Mouse (Mus musculus): ENCODE measurements at regions not wholly inside any gene's neighbourhood (a gene's known extent, or its start where the extent isn't known, plus 50 kb on each side); places are given as distances from the start of the nearest gene placed in this dataset.

DNA sequence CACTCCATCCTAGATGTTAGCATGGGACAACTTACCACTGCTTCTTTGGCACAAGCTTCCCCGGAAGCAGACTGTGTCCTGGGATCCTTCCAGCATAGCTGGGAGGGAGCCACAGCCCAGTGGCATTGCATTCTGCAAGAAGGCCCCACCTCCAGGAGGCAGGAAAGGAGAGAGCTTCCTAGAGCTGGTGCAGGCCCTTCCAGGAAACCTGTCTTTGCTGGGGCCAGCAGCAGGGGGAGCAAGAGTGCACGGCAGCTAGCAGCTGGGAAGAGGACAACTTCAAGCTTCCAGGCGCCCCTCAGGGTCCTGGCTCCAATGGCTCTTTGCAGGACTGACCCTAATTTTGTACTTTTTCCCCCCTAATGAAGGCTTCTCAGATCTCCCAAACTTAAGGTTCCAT lies 115.4 kb upstream of the Sorcs3 start:
- DNase-seq (ENCODE audit: low spot score), result peak; percentile 9

DNA sequence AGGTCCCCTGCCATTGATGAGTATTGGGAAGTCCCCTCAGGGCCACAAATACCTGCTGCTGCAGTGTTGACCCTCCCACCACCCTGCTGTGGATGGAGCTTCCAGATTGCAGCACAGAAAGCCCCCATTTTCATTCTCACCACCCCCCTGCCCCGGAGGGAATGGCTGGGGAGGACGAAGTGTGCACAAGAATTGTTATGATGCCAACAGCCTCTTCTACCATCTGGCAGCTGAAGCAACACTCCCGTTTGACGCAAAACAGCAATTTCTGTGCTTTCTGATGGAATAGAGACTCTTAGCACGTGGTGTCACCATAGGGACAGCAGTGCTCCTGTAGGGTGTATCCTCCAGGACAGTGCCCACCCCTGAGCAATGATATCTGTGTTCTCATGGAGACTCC lies 108.5 kb upstream of the Sorcs3 start:
- no peak for DNase-seq (ENCODE audit: low spot score)

DNA sequence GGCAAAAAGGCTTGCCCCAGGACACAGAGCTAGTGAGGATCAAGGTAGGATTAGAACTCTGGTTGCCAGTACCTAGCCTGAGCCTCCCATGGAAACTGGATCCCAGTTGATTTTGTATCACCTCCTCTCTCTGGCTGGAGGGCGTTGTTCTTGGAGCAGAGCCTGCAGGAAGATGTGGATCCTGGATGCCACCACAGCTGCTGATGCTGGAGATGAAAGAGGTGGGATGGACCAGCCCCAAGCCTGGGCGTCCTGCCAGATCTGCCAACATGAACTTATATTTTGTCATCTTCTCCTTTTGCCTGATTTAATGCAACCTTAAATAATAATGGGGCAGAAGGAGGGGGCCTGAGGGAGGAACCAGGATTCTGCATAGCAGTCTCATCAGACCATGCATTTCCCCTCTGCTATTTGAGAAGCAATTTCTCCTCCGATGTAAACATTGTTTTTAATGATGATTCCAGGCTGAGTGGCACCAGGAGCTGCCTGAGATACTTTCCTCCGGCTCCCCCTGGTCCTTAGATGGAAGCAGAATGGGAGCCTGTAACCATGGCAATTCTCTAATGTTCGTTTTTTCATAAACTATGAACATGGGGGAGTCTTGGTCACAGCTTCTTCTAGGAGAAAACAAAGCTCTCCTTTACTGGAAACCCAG lies 107.8 kb upstream of the Sorcs3 start:
- no peak for DNase-seq (ENCODE audit: low spot score)

DNA sequence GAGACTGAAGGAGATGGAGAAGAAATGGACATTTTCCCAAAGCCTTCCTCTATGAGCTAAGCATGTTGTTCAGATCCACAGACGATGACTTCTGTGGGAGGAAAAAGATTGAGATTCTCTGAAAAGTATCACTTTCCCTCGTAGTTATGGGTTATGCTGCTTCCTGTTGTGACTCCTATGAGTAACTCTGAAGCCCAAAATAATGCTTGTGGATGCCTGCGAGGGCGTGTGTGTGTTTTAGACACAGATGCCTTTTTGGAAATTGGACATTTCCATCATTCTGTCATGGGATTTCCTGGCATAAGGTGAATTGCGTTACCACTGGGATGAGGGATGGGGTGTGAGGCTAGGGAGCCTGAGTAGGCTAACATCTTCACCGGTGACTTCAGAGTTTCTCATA lies 104.8 kb upstream of the Sorcs3 start:
- DNase-seq (ENCODE audit: low spot score), result no peak

DNA sequence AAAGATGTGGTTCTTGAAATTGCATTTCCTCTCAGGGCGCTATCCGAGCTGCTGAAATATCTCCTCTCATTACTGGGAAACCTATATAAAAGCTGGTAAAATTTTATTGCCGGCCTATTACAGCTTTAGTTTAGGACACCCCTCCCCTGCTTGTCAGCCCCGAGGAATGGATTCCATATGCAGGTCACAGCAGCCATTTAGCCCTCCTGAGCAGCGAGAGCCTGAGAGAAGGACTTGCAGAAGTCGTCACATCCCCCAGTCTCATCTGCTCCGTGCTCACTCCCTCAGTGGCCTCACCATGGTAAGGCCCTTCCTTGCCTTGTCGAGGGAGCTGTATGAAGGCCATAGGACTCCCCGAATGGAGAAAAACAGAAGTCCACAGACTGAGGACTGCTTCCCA lies 90.7 kb upstream of the Sorcs3 start:
- no peak for DNase-seq (ENCODE audit: low spot score)

DNA sequence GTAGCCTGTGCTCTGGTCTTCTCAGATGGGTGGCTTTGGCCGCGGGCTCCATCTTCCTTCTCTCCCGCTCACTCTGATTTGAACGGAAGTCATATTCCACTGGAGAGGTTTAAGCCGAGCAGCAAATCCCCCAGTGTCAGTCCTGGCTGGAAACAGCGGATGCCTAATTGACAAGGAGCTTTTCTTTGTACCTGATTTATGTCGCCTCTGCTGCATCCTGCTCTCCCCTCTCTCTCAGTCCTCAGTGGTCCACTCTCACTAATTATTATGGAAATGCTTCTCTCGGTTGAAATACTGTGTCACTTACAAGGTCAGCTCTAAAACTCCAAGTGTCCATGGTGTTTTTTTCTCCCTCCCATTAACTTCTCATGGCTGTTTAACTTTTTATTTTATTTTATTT lies 90.1 kb upstream of the Sorcs3 start:
- no peak for DNase-seq (ENCODE audit: low spot score)

DNA sequence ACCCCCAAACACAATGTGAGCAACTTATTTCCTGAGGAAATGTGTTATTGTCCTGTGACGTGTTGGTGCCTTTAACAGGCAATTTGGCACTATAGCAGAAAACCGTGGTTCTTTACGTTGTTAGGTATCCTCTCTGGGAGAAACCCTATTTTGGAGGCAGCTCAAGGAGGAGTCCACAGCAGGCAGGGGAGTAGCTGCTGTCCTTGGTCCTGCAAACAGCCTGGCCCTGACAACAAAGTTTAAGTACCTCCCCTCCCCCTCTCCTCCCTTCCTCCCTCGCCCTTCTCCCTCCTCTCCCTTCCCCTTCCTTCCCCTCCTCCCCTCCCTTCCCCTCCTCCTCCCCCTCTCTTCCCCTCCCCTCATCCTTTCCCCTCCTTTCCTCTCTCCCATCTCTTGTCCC lies 89.1 kb upstream of the Sorcs3 start:
- no peak for DNase-seq (ENCODE audit: low spot score)

DNA sequence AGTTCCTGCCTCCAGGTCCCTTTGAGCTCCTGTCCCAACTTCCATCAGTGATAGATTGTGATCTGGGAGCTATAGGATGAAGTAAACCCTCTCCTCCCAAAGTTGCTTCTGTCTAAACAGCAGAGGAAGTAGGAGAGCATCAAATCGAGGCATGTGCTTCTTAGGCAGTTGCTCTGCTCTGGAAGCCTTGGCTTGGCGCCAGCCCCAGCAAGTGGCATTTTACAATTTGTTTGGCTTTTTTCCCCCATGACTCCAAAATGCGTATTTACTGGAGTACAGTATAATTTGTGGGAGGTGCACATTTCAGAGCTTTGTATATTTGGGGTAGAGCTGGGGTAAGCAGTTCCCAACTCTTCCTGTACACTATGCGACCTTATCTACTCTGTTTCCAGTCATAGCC lies 88.2 kb upstream of the Sorcs3 start:
- DNase-seq (ENCODE audit: low spot score), result no peak

DNA sequence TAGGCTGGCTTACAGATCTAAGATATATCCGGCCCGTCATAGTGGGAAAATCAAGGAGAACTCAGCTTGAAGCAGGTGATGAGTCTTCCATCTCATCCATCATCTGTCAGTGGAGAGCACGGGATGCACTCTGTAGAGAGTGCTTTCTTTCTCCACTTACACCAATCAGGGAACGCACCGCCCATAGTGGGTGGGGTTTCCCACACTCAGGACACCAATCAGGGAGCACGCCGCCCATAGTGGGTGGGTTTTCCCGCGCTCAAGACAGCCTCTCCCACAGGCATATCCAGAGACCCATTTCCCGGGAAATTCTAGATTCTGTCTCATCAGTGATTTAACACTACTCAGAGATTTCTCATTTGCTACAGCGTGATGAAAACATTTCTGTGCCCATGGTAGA lies 83.5 kb upstream of the Sorcs3 start:
- no peak for DNase-seq (ENCODE audit: low spot score)

DNA sequence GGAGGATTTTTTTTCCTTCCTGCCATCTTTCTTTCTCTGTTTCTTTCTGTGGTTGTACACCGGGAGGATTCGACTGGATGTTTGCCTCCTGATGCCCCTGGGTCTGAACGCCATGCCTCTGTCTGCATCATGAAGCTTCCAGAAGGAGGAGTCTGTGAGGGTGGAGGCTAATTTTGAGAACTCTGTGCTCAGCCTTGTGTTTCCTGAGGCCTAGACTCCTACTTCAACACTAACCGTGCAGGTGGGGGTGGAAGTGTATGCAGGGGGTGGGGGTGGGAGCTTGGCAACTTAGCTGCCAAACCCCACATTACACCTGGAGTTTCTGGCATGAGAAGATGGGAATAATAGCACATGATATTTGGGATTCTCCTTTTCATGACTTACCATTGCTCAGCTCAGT lies 82.0 kb upstream of the Sorcs3 start:
- DNase-seq (ENCODE audit: low spot score), result no peak

DNA sequence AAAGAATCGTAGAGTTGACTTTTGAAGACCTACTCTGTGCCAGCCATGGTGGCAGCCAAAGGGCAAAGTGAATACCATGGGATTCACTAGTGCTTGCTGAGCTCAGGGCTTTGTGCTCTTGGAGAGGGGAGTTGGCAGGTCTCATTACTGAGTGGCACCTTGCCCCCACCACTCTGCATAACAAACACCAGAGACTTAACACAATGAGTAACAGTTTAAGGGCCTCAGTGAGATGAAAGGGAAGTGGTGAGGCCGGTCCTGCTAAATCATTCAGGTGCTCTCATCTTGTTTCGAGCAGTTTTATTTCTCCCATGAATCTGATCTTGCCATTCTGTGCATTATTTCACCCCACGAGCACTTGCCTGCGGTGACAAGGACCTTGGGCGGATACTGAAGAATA lies 80.1 kb upstream of the Sorcs3 start:
- DNase-seq (ENCODE audit: low spot score), result no peak

DNA sequence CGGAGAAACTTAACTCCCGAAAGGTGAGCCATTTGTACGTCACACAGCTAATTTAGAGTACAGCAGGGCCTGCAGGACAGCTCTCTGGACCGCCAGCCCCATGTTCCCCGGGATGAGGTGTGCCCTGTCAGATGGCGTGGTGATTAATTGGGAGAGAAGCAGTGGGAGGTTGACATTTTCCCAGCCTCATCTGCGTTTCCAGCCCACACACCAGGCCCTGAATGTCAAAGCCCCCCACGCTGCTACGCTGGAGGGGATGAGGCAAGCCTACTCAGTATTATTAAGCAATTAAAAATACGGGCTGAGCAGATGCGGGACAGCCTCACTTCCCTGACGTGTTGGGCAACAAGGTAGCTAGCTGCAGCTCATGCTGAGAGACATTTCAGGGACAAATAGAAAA lies 77.7 kb upstream of the Sorcs3 start:
- no peak for DNase-seq (ENCODE audit: low spot score)

DNA sequence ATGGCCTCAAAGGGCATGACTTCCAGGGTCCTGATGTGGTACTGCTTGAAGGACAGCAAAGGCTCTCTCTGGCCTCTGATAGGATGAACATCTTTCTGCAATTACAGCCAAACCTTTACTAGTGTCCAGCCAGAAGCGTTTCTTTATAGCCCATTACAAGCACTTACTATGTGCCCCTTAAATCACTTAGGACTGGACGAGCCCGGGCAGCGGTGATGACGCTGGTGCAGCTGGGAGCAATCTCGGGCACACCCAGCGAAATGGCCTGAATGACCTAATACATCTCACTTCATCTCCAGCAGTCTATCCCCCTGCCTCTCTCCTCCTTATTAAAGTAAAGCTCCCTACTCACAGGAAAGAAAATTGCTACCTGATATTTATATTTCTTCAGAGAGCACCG lies 69.6 kb upstream of the Sorcs3 start:
- no peak for DNase-seq (ENCODE audit: low spot score)

DNA sequence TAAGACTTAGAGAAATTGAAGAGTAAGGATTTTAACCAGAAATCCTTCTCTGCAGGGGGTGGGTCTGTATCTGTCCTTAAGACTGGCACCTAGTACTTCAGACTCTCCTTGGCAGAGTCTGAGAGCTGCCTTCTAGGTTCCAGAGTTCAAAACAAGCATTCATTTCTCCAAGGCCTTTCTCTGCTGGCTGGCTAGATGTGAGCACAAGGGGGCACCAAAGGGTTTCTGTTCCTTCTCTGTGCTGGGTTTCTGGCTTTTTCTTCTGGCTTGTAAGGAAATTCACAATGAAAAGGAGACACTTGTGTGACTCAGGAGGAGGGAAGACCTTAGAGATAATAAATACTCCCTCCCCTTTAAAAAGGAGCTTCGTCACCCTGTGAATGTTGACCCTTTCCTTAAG lies 61.7 kb upstream of the Sorcs3 start:
- no peak for DNase-seq (ENCODE audit: low spot score)

Data from yolk sac, embryonic 10.5 days (tissue).